Mouse (Mus musculus) heart, adult 2 months (tissue): Measurements from ENCODE around the gene Cela1. TPM values are rescaled to one million over a fixed set of nuclear protein-coding genes. Genes with fewer than 3 reads are reported as not detected.

ENCODE experiments used
- DNase-seq, 2 experiments: peaks; one replicate each; pipeline ENCODE4 v3.0.0; 2021
- H3K27ac ChIP-seq: fragments of 200-600 bp; 2 replicates; pipeline ENCODE4 v1.8.1; 2022
- H3K27me3 ChIP-seq: fragments of 200-500 bp; 2 replicates; pipeline ENCODE4 v1.6.1; 2012; ENCODE audit warnings: mild to moderate bottlenecking, low read length, inconsistent platforms, mixed read lengths; ENCODE audit not compliant: control insufficient read depth, insufficient read depth
- H3K36me3 ChIP-seq: fragments of 200-500 bp; 2 replicates; pipeline ENCODE4 v1.6.1; 2012; ENCODE audit warnings: low read length, inconsistent platforms; ENCODE audit not compliant: control insufficient read depth, insufficient read depth
- H3K4me1 ChIP-seq: fragments of 200-500 bp; 2 replicates; pipeline ENCODE4 v1.6.1; 2011; ENCODE audit warnings: low read length; ENCODE audit not compliant: control insufficient read depth, insufficient read depth
- H3K4me3 ChIP-seq: fragments of 200-600 bp; 2 replicates; pipeline ENCODE4 v1.8.1; 2022
- H3K79me2 ChIP-seq: fragments of 200-500 bp; replicated peaks from 2 replicates; pipeline ENCODE4 v1.6.1; 2012; ENCODE audit warnings: mild to moderate bottlenecking, inconsistent platforms, low read length, moderate library complexity, mixed read lengths; ENCODE audit not compliant: control insufficient read depth, insufficient read depth
- H3K9ac ChIP-seq: fragments of 200-500 bp; 2 replicates; pipeline ENCODE4 v1.6.1; 2012; ENCODE audit warnings: low read depth, mild to moderate bottlenecking, control low read depth, inconsistent platforms, low read length, mixed read lengths
- CTCF ChIP-seq: fragments of 200-600 bp; IDR thresholded peaks from 2 replicates; pipeline ENCODE4 v1.8.1; 2022; ENCODE audit warnings: antibody characterized with exemption, mild to moderate bottlenecking, moderate library complexity
- EP300 ChIP-seq: fragments of 200-500 bp; IDR thresholded peaks from 2 replicates; pipeline ENCODE4 v1.6.1; 2011; ENCODE audit warnings: low read depth, low read length, control low read depth; ENCODE audit not compliant: insufficient read depth
- POLR2A ChIP-seq: fragments of 200-500 bp; IDR thresholded peaks from 2 replicates; pipeline ENCODE4 v1.6.1; 2011; ENCODE audit warnings: mild to moderate bottlenecking, low read depth, low read length, control low read depth; ENCODE audit not compliant: insufficient read depth
- WGBS: fragments of 180-500 bp; shearing (Covaris S2); methylation state at CpG from one replicate; pipeline ENCODE4 v1.1.7; 2018; 5-methylcytosine and 5-hydroxymethylcytosine counted together
- intact Hi-C: fragments of 180-260 bp; cut with DNase I; formaldehyde crosslinking; loops from one replicate; pipeline ENCODE4 v1.15.1; 2025
- polyA plus RNA-seq: library from polyadenylated mRNA; depleted of rRNA; stranded (reverse); fragments of >200 nt; gene quantifications from 2 replicates; pipeline ENCODE4 v1.2.3, GENCODE M21; 2012
- total RNA-seq, 2 experiments: library from RNA; stranded (reverse); gene quantifications; 2 replicates each; pipeline ENCODE4 v1.2.3; 2021

Cela1 gene
- total and polyA plus RNA-seq, 3 experiments, result 0.78 to 1.3 (median 1.0) TPM

GRCm38 (mm10) chr15:100676521-100676920 lies 11.2 kb downstream of the Cela1 start:
- TF ChIP-seq CTCF (peak; percentile 36), POLR2A (no peak)
- DNase-seq, result no peak
- H3K4me1 ChIP-seq, result peaks cover 7% of the 10 kb centered on the region
- H3K27me3 ChIP-seq, result no peaks in the 10 kb centered on the region
- H3K9ac ChIP-seq, result no peak overlapping the region
- H3K36me3 ChIP-seq, result no peaks in the 10 kb centered on the region
- no peaks in the 10 kb centered on the region for H3K79me2 ChIP-seq
- no peak overlapping the region for H3K4me3 ChIP-seq
- no peak overlapping the region for H3K27ac ChIP-seq
- intact Hi-C loops, result no loop called here
- WGBS, result 85% methylated on average over 1 of the region's 1 CpGs

GRCm38 (mm10) chr15:100675486-100675885 lies 12.2 kb downstream of the Cela1 start:
- DNase-seq, result no peak
- H3K36me3 ChIP-seq, result no peaks in the 10 kb centered on the region
- H3K4me1 ChIP-seq, result peaks cover 7% of the 10 kb centered on the region
- 66% methylated on average over 3 of the region's 3 CpGs for WGBS
- H3K27ac ChIP-seq, result no peak overlapping the region
- H3K9ac ChIP-seq, result no peak overlapping the region
- TF ChIP-seq EP300 (no peak), POLR2A (no peak), CTCF (no peak)
- intact Hi-C loops, result no loop called here
- H3K4me3 ChIP-seq, result no peak overlapping the region
- no peaks in the 10 kb centered on the region for H3K79me2 ChIP-seq
- no peaks in the 10 kb centered on the region for H3K27me3 ChIP-seq

GRCm38 (mm10) chr15:100674566-100674965 lies 13.2 kb downstream of the Cela1 start:
- Histone ChIP-seq H3K27ac (no peak overlapping the region), H3K79me2 (no peaks in the 10 kb centered on the region), H3K9ac (no peak overlapping the region), H3K4me3 (no peak overlapping the region), H3K27me3 (no peaks in the 10 kb centered on the region), H3K36me3 (no peaks in the 10 kb centered on the region), H3K4me1 (peaks cover 7% of the 10 kb centered on the region)
- no peak for TF ChIP-seq CTCF
- TF ChIP-seq POLR2A, result no peak
- no peak for DNase-seq
- intact Hi-C loops, result no loop called here
- WGBS, result 79% methylated on average over 10 of the region's 10 CpGs

- peak in 1 of 2 experiments; percentile 42 for DNase-seq
- Histone ChIP-seq H3K27me3 (no peaks in the 10 kb centered on the region), H3K4me3 (no peak overlapping the region), H3K9ac (no peak overlapping the region), H3K27ac (no peak overlapping the region), H3K4me1 (peaks cover 7% of the 10 kb centered on the region), H3K79me2 (no peaks in the 10 kb centered on the region), H3K36me3 (no peaks in the 10 kb centered on the region)
- TF ChIP-seq EP300 (no peak), POLR2A (no peak), CTCF (no peak)
- 25% methylated on average over 12 of the region's 12 CpGs for WGBS
- intact Hi-C loops, result no loop called here
Measured at GRCm38 (mm10) chr15:100673585-100674391, 13.9 kb downstream of the Cela1 start.

GRCm38 (mm10) chr15:100670833-100671232 lies 16.9 kb downstream of the Cela1 start:
- 49% methylated on average over 5 of the region's 5 CpGs for WGBS
- H3K79me2 ChIP-seq, result no peaks in the 10 kb centered on the region
- no peak overlapping the region for H3K9ac ChIP-seq
- H3K4me1 ChIP-seq, result peaks cover 10% of the 10 kb centered on the region
- intact Hi-C loops, result no loop called here
- no peaks in the 10 kb centered on the region for H3K27me3 ChIP-seq
- no peaks in the 10 kb centered on the region for H3K36me3 ChIP-seq
- no peak for DNase-seq
- no peak overlapping the region for H3K4me3 ChIP-seq
- no peak overlapping the region for H3K27ac ChIP-seq
- no peak for TF ChIP-seq EP300
- no peak for TF ChIP-seq CTCF
- TF ChIP-seq POLR2A, result no peak

- TF ChIP-seq CTCF (no peak), EP300 (no peak), POLR2A (no peak)
- H3K79me2 ChIP-seq, result no peaks in the 10 kb centered on the region
- 83% methylated on average over 8 of the region's 8 CpGs for WGBS
- intact Hi-C loops, result no loop called here
- no peak for DNase-seq
- no peaks in the 10 kb centered on the region for H3K27me3 ChIP-seq
- H3K36me3 ChIP-seq, result no peaks in the 10 kb centered on the region
- H3K4me1 ChIP-seq, result peaks cover 10% of the 10 kb centered on the region
- H3K4me3 ChIP-seq, result no peak overlapping the region
- no peak overlapping the region for H3K9ac ChIP-seq
- no peak overlapping the region for H3K27ac ChIP-seq
Measured at GRCm38 (mm10) chr15:100670004-100670403, 17.7 kb downstream of the Cela1 start.
